Mouse (Mus musculus) liver, postnatal 0 days (tissue): Measurements from ENCODE around the gene Ptprd.

Experiments used
- CTCF ChIP-seq: sonication (generic); IDR thresholded peaks from 2 replicates; pipeline ENCODE4 v1.5.1; 2016; ENCODE audit warnings: antibody characterized with exemption, low read depth
- EP300 ChIP-seq: IDR thresholded peaks from 2 replicates; pipeline ENCODE4 v1.6.1; 2016; ENCODE audit warnings: antibody characterized with exemption, low read depth, mild to moderate bottlenecking

DNA sequence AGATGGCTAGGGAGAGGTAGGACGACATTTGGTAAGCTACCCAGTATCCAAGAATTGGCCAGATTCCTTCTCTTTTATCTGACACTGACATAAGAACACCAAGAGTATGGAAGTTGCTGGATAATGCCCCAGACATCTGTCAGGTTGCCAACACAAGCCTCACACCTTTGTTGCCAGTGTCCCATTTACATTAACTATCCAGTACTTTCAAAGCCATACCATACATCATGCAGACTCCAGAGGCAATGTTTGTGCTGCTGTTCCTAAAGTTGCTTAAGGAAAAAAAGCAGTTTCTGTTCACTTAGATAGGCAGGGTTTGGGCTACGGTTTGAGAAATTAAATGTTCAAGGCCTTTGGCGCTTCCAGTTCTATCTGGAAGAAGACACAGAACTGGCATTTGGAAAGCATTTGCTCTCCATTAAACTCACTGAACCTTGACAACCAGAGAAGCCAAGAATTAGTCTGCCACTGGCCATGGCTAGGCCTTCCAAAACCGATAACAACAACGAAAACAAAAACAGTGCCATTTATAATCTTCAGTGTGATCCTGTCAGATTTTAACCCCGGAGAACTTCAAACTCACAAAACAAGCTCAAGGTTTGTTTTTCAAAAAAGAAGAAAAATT, 2220.0 kb downstream of the Ptprd start:
- TF ChIP-seq CTCF (no peak), EP300 (no peak)
